12 mouse cellular contexts compared by ENCODE assay signal in the genomic region with DNA sequence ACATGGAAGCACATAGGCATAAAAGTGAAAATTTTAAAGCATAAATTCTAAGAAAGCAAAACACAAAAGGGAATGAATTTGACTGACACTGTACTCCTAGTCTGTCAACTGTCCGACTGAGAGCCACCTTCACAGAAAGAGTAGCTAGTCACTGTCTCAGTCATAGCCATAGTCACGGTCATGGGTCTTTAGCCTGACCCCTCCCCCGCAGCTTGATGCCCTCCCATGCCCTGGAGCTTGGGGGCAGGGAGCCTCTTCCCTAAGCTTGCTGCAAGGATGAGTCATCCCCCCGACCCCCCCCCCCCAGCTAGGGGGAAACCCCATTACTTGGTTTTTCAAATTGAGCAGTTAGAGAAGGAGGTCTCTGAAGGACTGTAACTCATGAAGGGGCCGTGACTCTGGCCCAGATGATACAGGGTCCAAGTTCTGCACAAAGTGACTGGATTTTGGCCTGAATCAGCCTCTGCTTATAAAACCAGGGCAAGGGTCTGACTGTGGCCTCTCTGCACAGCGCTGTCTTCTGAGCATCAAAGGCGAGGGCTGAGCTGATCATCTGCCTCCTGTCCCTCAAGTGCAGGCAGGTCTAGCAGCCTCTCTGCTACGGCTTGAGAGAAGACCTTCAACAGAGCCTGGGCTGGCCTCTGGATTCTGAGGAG. TPM values are rescaled to one million over a fixed set of nuclear protein-coding genes. Genes with fewer than 3 reads are reported as not detected.
DNase-seq lines count a peak whose midpoint lies in the region; ATAC-seq and TF ChIP-seq lines count a peak whose summit lies in the region.
"Had no signal": no experiment of that assay in that cellular context is flagged by ENCODE, and none has a peak within 500 bp of the region (broad histone marks: within the 10 kb centered on the region; RNA-seq: fewer than 3 reads in every experiment).

No protein-coding gene starts in this region.

- no peaks in the 10 kb centered on the region for H3K27me3 ChIP-seq in heart, embryonic 13.5 days (replicated peaks)
- no peaks in the 10 kb centered on the region for H3K27me3 ChIP-seq in heart, adult 2 months (ENCODE audit: control insufficient read depth, insufficient read depth, low read length)
- no peaks in the 10 kb centered on the region for H3K27me3 ChIP-seq in midbrain, embryonic 11.5 days (ENCODE audit: control insufficient read depth, insufficient read depth, low read length)
- no peaks in the 10 kb centered on the region for H3K27me3 ChIP-seq in midbrain, embryonic 15.5 days (replicated peaks)
- no peaks in the 10 kb centered on the region for H3K27me3 ChIP-seq in myocyte (ENCODE audit: control insufficient read depth, insufficient read depth, insufficient read length)
- peaks cover 18% of the 10 kb centered on the region for H3K27me3 ChIP-seq in liver, postnatal 0 days (ENCODE audit: insufficient read depth, low read length)
- H3K27me3 ChIP-seq: forebrain, embryonic 12.5 days had no signal

- no peak for TF ChIP-seq EP300 in heart, adult 2 months (IDR thresholded peaks at IDR 0.05; ENCODE audit: insufficient read depth, low read depth, low read length)
- TF ChIP-seq EP300 in liver, postnatal 0 days (IDR thresholded peaks at IDR 0.05; ENCODE audit: low read depth) = no peak

- DNase-seq in heart, adult 2 months = no peak
- DNase-seq in midbrain, embryonic 11.5 days (ENCODE audit: low spot score, missing footprints) = no peak
- DNase-seq in NIH3T3 (ENCODE audit: low read depth) = peak; percentile 76
- DNase-seq in liver, postnatal 0 days = no peak
- no peak for DNase-seq in right cerebral cortex, postnatal 4 days
- DNase-seq: layer of hippocampus, postnatal 36 days; lung, postnatal 4 days had no signal

- H3K9me3 ChIP-seq in heart, embryonic 13.5 days = no peaks in the 10 kb centered on the region
- H3K9me3 ChIP-seq in midbrain, embryonic 11.5 days (ENCODE audit: control insufficient read depth, low read length) = no peaks in the 10 kb centered on the region
- no peaks in the 10 kb centered on the region for H3K9me3 ChIP-seq in midbrain, embryonic 15.5 days
- no peaks in the 10 kb centered on the region for H3K9me3 ChIP-seq in liver, postnatal 0 days (ENCODE audit: low read length)
- H3K9me3 ChIP-seq: forebrain, embryonic 12.5 days had no signal

- no peak for ATAC-seq in heart, embryonic 13.5 days (ENCODE audit: extremely low read depth, insufficient number of reproducible peaks, low FRiP score, low TSS enrichment)
- ATAC-seq in midbrain, embryonic 11.5 days (ENCODE audit: low FRiP score) = no peak
- no peak for ATAC-seq in midbrain, embryonic 15.5 days (replicated peaks)
- no peak for ATAC-seq in liver, postnatal 0 days

- H3K27ac ChIP-seq in heart, embryonic 13.5 days (replicated peaks) = peak overlapping the region; percentile 29; the same call in 1 of the 2 replicates
- no peak overlapping the region for H3K27ac ChIP-seq in heart, adult 2 months
- H3K27ac ChIP-seq in midbrain, embryonic 11.5 days (ENCODE audit: low read depth, low read length) = peak overlapping the region; percentile 22; the same call in 1 of the 2 replicates
- H3K27ac ChIP-seq in midbrain, embryonic 15.5 days = no peak overlapping the region
- H3K27ac ChIP-seq in liver, postnatal 0 days (ENCODE audit: low read depth) = no peak overlapping the region
- H3K27ac ChIP-seq: forebrain, embryonic 12.5 days had no signal

- no peak for TF ChIP-seq CTCF in heart, adult 2 months (IDR thresholded peaks at IDR 0.05)
- TF ChIP-seq CTCF in liver, postnatal 0 days (IDR thresholded peaks at IDR 0.05; ENCODE audit: low read depth) = no peak

- intact Hi-C loops in heart, adult 2 months (cut with DNase I) = loop anchor here (5.0 kb wide), 1 partner anchor 55 kb away; no protein-coding TSS in a partner anchor

- H3K4me3 ChIP-seq in heart, embryonic 13.5 days = no peak overlapping the region
- no peak overlapping the region for H3K4me3 ChIP-seq in heart, adult 2 months
- no peak overlapping the region for H3K4me3 ChIP-seq in midbrain, embryonic 11.5 days (ENCODE audit: low read depth, low read length)
- no peak overlapping the region for H3K4me3 ChIP-seq in midbrain, embryonic 15.5 days
- H3K4me3 ChIP-seq in myocyte = no peak overlapping the region
- H3K4me3 ChIP-seq in liver, postnatal 0 days (ENCODE audit: low read depth, low read length) = no peak overlapping the region
- H3K4me3 ChIP-seq: forebrain, embryonic 12.5 days had no signal

- peaks cover 14% of the 10 kb centered on the region; the same call in 1 of the 2 replicates for H3K36me3 ChIP-seq in heart, embryonic 13.5 days
- H3K36me3 ChIP-seq in heart, adult 2 months (ENCODE audit: control insufficient read depth, insufficient read depth, low read length) = no peaks in the 10 kb centered on the region
- H3K36me3 ChIP-seq in midbrain, embryonic 11.5 days (ENCODE audit: control insufficient read depth, insufficient read depth, low read length) = no peaks in the 10 kb centered on the region
- H3K36me3 ChIP-seq in midbrain, embryonic 15.5 days (replicated peaks) = no peaks in the 10 kb centered on the region
- no peaks in the 10 kb centered on the region for H3K36me3 ChIP-seq in myocyte (ENCODE audit: control insufficient read depth, insufficient read depth)
- no peaks in the 10 kb centered on the region for H3K36me3 ChIP-seq in liver, postnatal 0 days (replicated peaks; ENCODE audit: insufficient read depth, low read length)

- H3K4me1 ChIP-seq in heart, embryonic 13.5 days = peaks cover 43% of the 10 kb centered on the region
- H3K4me1 ChIP-seq in heart, adult 2 months (ENCODE audit: control insufficient read depth, insufficient read depth, low read length) = peaks cover 7% of the 10 kb centered on the region; the same call in 1 of the 2 replicates
- H3K4me1 ChIP-seq in midbrain, embryonic 11.5 days (ENCODE audit: control insufficient read depth, insufficient read depth, low read length) = peaks cover 28% of the 10 kb centered on the region
- peaks cover 35% of the 10 kb centered on the region for H3K4me1 ChIP-seq in midbrain, embryonic 15.5 days
- H3K4me1 ChIP-seq in liver, postnatal 0 days (ENCODE audit: insufficient read depth) = no peaks in the 10 kb centered on the region

- TF ChIP-seq POLR2A in heart, adult 2 months (IDR thresholded peaks at IDR 0.05; ENCODE audit: insufficient read depth, low read depth, low read length) = no peak
- TF ChIP-seq POLR2A in myocyte (IDR thresholded peaks at IDR 0.05; ENCODE audit: insufficient read length, low read depth) = no peak

- WGBS in heart, embryonic 13.5 days = 49% methylated on average over 8 of the region's 8 CpGs
- WGBS in heart, adult 2 months = 59% methylated on average over 8 of the region's 8 CpGs
- 59% methylated on average over 8 of the region's 8 CpGs for WGBS in midbrain, embryonic 11.5 days
- 62% methylated on average over 8 of the region's 8 CpGs for WGBS in midbrain, embryonic 15.5 days
- 50% methylated on average over 8 of the region's 8 CpGs for WGBS in liver, postnatal 0 days (ENCODE audit: insufficient replicate concordance)

- H3K4me2 ChIP-seq in heart, embryonic 13.5 days = no peak overlapping the region
- no peak overlapping the region for H3K4me2 ChIP-seq in midbrain, embryonic 11.5 days
- H3K4me2 ChIP-seq in midbrain, embryonic 15.5 days = no peak overlapping the region
- H3K4me2 ChIP-seq in myocyte (ENCODE audit: low read depth) = peak overlapping the region; percentile 65
- no peak overlapping the region for H3K4me2 ChIP-seq in liver, postnatal 0 days (ENCODE audit: low read depth, low read length)
- H3K4me2 ChIP-seq: forebrain, embryonic 12.5 days had no signal

- no peak overlapping the region for H3ac ChIP-seq in myocyte (ENCODE audit: control insufficient read depth, insufficient read length)

- peak overlapping the region; percentile 2; the same call in 1 of the 2 replicates for H3K9ac ChIP-seq in heart, embryonic 13.5 days
- H3K9ac ChIP-seq in heart, adult 2 months (ENCODE audit: low read depth, low read length) = no peak overlapping the region
- H3K9ac ChIP-seq in midbrain, embryonic 11.5 days (ENCODE audit: low read length) = no peak overlapping the region
- no peak overlapping the region for H3K9ac ChIP-seq in midbrain, embryonic 15.5 days
- no peak overlapping the region for H3K9ac ChIP-seq in liver, postnatal 0 days (replicated peaks)
- H3K9ac ChIP-seq: forebrain, embryonic 12.5 days had no signal

- no peaks in the 10 kb centered on the region for H3K79me2 ChIP-seq in heart, adult 2 months (replicated peaks; ENCODE audit: control insufficient read depth, insufficient read depth, low read length)
- peaks cover 3% of the 10 kb centered on the region for H3K79me2 ChIP-seq in myocyte (ENCODE audit: control insufficient read depth, insufficient read depth)

RNA-seq across cellular contexts. Expression of gene Dennd2a, which starts 5.6 kb away (rescaled TPM):
- polyA plus RNA-seq in heart, embryonic 13.5 days (2015; fragmentation: Nextera tagmentation; extraction: Ambion mirVana) = 15.9 and 17.4 TPM in 2 replicates
- 1 to 10 TPM; 6.0 to 6.6 TPM for total RNA-seq in heart, adult 2 months (2021)
- 5.6 and 7.4 TPM in 2 replicates for polyA plus RNA-seq in heart, adult 2 months (2012; rRNA removed)
- polyA plus RNA-seq in midbrain, embryonic 11.5 days (2014; fragmentation: Nextera tagmentation; extraction: Ambion mirVana) = 44.9 and 49.3 TPM in 2 replicates
- 21.0 and 21.2 TPM in 2 replicates for polyA plus RNA-seq in midbrain, embryonic 15.5 days (2015; fragmentation: Nextera tagmentation; extraction: Ambion mirVana)
- polyA plus RNA-seq in myocyte (2012; fragmentation: generic; extraction: Trizol) = 8.4 TPM
- polyA plus RNA-seq in liver, postnatal 0 days (2015; fragmentation: Nextera tagmentation; extraction: Ambion mirVana) = 1.6 TPM in 2 replicates

RNA-seq across cellular contexts. Expression of gene Adck2, which starts 21.6 kb away (rescaled TPM):
- polyA plus RNA-seq in heart, embryonic 13.5 days (2015; fragmentation: Nextera tagmentation; extraction: Ambion mirVana) = 12.6 and 14.6 TPM in 2 replicates
- 10 to 100 TPM; 12.1 to 15.6 TPM for total RNA-seq in heart, adult 2 months (2021)
- polyA plus RNA-seq in heart, adult 2 months (2012; rRNA removed) = 7.6 and 15.9 TPM in 2 replicates
- polyA plus RNA-seq in midbrain, embryonic 11.5 days (2014; fragmentation: Nextera tagmentation; extraction: Ambion mirVana) = 25.5 and 28.4 TPM in 2 replicates
- 46.3 and 53.6 TPM in 2 replicates for polyA plus RNA-seq in midbrain, embryonic 15.5 days (2015; fragmentation: Nextera tagmentation; extraction: Ambion mirVana)
- polyA plus RNA-seq in myocyte (2012; fragmentation: generic; extraction: Trizol) = 11.0 TPM
- 15.8 and 17.1 TPM in 2 replicates for polyA plus RNA-seq in liver, postnatal 0 days (2015; fragmentation: Nextera tagmentation; extraction: Ambion mirVana)

RNA-seq across cellular contexts. Expression of gene Gm42420, which starts 33.4 kb away (rescaled TPM):
- 1.1 and 1.8 TPM in 2 replicates for polyA plus RNA-seq in heart, embryonic 13.5 days (2015; fragmentation: Nextera tagmentation; extraction: Ambion mirVana)
- total RNA-seq in heart, adult 2 months (2021) = not detected
- 0.59 and 2.2 TPM in 2 replicates for polyA plus RNA-seq in heart, adult 2 months (2012; rRNA removed)
- polyA plus RNA-seq in midbrain, embryonic 11.5 days (2014; fragmentation: Nextera tagmentation; extraction: Ambion mirVana) = 0.51 and 1.1 TPM in 2 replicates
- polyA plus RNA-seq in midbrain, embryonic 15.5 days (2015; fragmentation: Nextera tagmentation; extraction: Ambion mirVana) = 0.88 and 2.6 TPM in 2 replicates
- polyA plus RNA-seq in myocyte (2012; fragmentation: generic; extraction: Trizol) = 0.22 TPM
- polyA plus RNA-seq in liver, postnatal 0 days (2015; fragmentation: Nextera tagmentation; extraction: Ambion mirVana) = 1.2 and 1.9 TPM in 2 replicates
- polyA plus RNA-seq: liver, adult 2 months had no signal

RNA-seq across cellular contexts. Expression of gene Ndufb2, which starts 40.3 kb away (rescaled TPM):
- polyA plus RNA-seq in heart, embryonic 13.5 days (2015; fragmentation: Nextera tagmentation; extraction: Ambion mirVana) = 599 and 674 TPM in 2 replicates
- 100 to 1,000 TPM; 625 to 742 TPM for total RNA-seq in heart, adult 2 months (2021)
- 916 and 995 TPM in 2 replicates for polyA plus RNA-seq in heart, adult 2 months (2012; rRNA removed)
- 234 and 271 TPM in 2 replicates for polyA plus RNA-seq in midbrain, embryonic 11.5 days (2014; fragmentation: Nextera tagmentation; extraction: Ambion mirVana)
- 389 and 418 TPM in 2 replicates for polyA plus RNA-seq in midbrain, embryonic 15.5 days (2015; fragmentation: Nextera tagmentation; extraction: Ambion mirVana)
- 267 TPM for polyA plus RNA-seq in myocyte (2012; fragmentation: generic; extraction: Trizol)
- 248 and 260 TPM in 2 replicates for polyA plus RNA-seq in liver, postnatal 0 days (2015; fragmentation: Nextera tagmentation; extraction: Ambion mirVana)

Comparison
In these comparisons a context has a peak if more than half of its experiments do, and no peak if none do; other contexts are left out.
1. H3K27ac ChIP-seq: peak in heart, embryonic 13.5 days (single experiment) and midbrain, embryonic 11.5 days (single experiment); none in heart, adult 2 months (single experiment), midbrain, embryonic 15.5 days (single experiment) and liver, postnatal 0 days (single experiment).